ENCODE assay signal across 31 mouse cellular contexts in the genomic region with DNA sequence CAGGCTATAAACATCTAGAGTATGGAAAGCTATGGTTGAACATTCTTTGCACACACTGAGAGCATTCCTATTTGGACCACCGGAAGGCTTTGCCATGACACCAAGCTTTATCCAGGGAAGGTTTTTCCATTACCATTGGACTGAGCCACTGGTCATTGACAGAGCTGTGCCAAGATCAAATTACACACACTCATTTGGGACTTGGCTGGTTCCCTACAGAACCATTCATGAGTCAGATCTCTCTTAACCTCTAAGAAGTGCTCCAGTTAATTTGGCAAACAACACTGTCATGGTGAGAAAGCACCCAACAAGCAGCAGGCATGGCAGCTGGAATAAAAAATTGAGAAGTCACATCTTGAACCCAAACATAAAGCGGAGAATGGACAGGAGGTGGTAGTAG. TPM values are rescaled to one million over a fixed set of nuclear protein-coding genes. Genes with fewer than 3 reads are reported as not detected.
A peak's percentile ranks its signal among the peaks of the same experiment; 100 is the strongest.
DNase-seq lines count a peak whose midpoint lies in the region.
"Had no signal": no experiment of that assay in that cellular context is flagged by ENCODE, and none has a peak within 500 bp of the region (broad histone marks: within the 10 kb centered on the region; RNA-seq: fewer than 3 reads in every experiment).

No protein-coding gene starts in this region.

- no peaks in the 10 kb centered on the region for H3K36me3 ChIP-seq in embryonic facial prominence, embryonic 10.5 days (replicated peaks)
- H3K36me3 ChIP-seq: embryonic facial prominence, embryonic 12.5 days; forebrain, embryonic 12.5 days; G1E had no signal

- H3K27ac ChIP-seq in embryonic facial prominence, embryonic 10.5 days (replicated peaks): no peak overlapping the region
- H3K27ac ChIP-seq: embryonic facial prominence, embryonic 12.5 days; forebrain, embryonic 12.5 days had no signal

- peak; percentile 48 for DNase-seq in heart, adult 11 months
- no peak for DNase-seq in heart, adult 18-20 months
- peak; percentile 67 for DNase-seq in Muller cell, postnatal 12 days (ENCODE audit: inconsistent ontology term)
- peak; percentile 21 for DNase-seq in adipocyte (ENCODE audit: low spot score)
- DNase-seq in embryonic facial prominence, embryonic 10.5 days (ENCODE audit: low spot score): no peak
- DNase-seq in spleen, adult 18-20 months: no peak
- DNase-seq: adrenal gland, adult 2 months; adrenal gland, postnatal 10 days; adrenal gland, postnatal 25 days; B cell, adult 2 months; cerebellum, adult 11 months; cerebellum, adult 18-20 months; cerebellum, adult 8-10 months; cerebellum, adult 9-11 months; cerebellum, postnatal 14 days; cerebellum, postnatal 36 days; embryo, embryonic 11 days had no signal

- peaks cover 21% of the 10 kb centered on the region; the same call in 1 of the 2 replicates for H3K9me3 ChIP-seq in embryonic facial prominence, embryonic 10.5 days
- H3K9me3 ChIP-seq: embryonic facial prominence, embryonic 12.5 days; G1E had no signal

- H3K4me3 ChIP-seq in embryonic facial prominence, embryonic 10.5 days: no peak overlapping the region
- H3K4me3 ChIP-seq: embryonic facial prominence, embryonic 12.5 days; forebrain, embryonic 12.5 days had no signal

- H3K27me3 ChIP-seq in embryonic facial prominence, embryonic 10.5 days (replicated peaks; ENCODE audit: low read depth, poor library complexity, severe bottlenecking): no peaks in the 10 kb centered on the region
- H3K27me3 ChIP-seq: embryonic facial prominence, embryonic 12.5 days; forebrain, embryonic 12.5 days; Patski had no signal

- whole genome bisulfite sequencing in embryonic facial prominence, embryonic 10.5 days: 95% methylated on average over 2 of the region's 2 CpGs

- no peaks in the 10 kb centered on the region for H3K4me1 ChIP-seq in embryonic facial prominence, embryonic 10.5 days
- H3K4me1 ChIP-seq: embryonic facial prominence, embryonic 12.5 days; forebrain, embryonic 12.5 days had no signal

RNA-seq across cellular contexts. Expression of a gene that starts 0.7 kb away (rescaled TPM):
- not detected for total RNA-seq in heart, adult 18-20 months (2021)
- not detected in 2 replicates for polyA plus RNA-seq in embryonic facial prominence, embryonic 10.5 days (2016; fragmentation: Nextera tagmentation; extraction: Ambion mirVana)
- total RNA-seq: adrenal gland, adult 2 months; adrenal gland, postnatal 10 days; adrenal gland, postnatal 25 days; adrenal gland, postnatal 4 days; CH12.LX; common myeloid progenitor, adult 5-6 weeks had no signal
- polyA plus RNA-seq: activated CD4-positive, CD25-positive, alpha-beta regulatory T cell, adult 4 months; adrenal gland, adult 2 months; brain, embryonic 14.5 days; CD4-positive, CD25-positive, alpha-beta regulatory T cell, adult 4 months; embryonic facial prominence, embryonic 12.5 days; embryonic facial prominence, embryonic 14.5 days; forebrain, embryonic 12.5 days; forebrain, embryonic 14.5 days; forebrain, embryonic 16.5 days; frontal cortex, adult 2 months; G1E; Patski had no signal

RNA-seq across cellular contexts. Expression of a gene that starts 21.8 kb away (rescaled TPM):
- total RNA-seq in heart, adult 18-20 months (2021): not detected
- polyA plus RNA-seq in embryonic facial prominence, embryonic 10.5 days (2016; fragmentation: Nextera tagmentation; extraction: Ambion mirVana): not detected in 2 replicates
- total RNA-seq: adrenal gland, adult 2 months; adrenal gland, postnatal 10 days; adrenal gland, postnatal 25 days; adrenal gland, postnatal 4 days; CH12.LX; common myeloid progenitor, adult 5-6 weeks had no signal
- polyA plus RNA-seq: activated CD4-positive, CD25-positive, alpha-beta regulatory T cell, adult 4 months; adrenal gland, adult 2 months; brain, embryonic 14.5 days; CD4-positive, CD25-positive, alpha-beta regulatory T cell, adult 4 months; embryonic facial prominence, embryonic 12.5 days; forebrain, embryonic 12.5 days; forebrain, embryonic 14.5 days; forebrain, embryonic 16.5 days; frontal cortex, adult 2 months; G1E; Patski had no signal

RNA-seq across cellular contexts. Expression of a gene that starts 22.3 kb away (rescaled TPM):
- not detected for total RNA-seq in heart, adult 18-20 months (2021)
- not detected in 2 replicates for polyA plus RNA-seq in embryonic facial prominence, embryonic 10.5 days (2016; fragmentation: Nextera tagmentation; extraction: Ambion mirVana)
- total RNA-seq: adrenal gland, adult 2 months; adrenal gland, postnatal 10 days; adrenal gland, postnatal 25 days; adrenal gland, postnatal 4 days; CH12.LX; common myeloid progenitor, adult 5-6 weeks had no signal
- polyA plus RNA-seq: activated CD4-positive, CD25-positive, alpha-beta regulatory T cell, adult 4 months; adrenal gland, adult 2 months; brain, embryonic 14.5 days; CD4-positive, CD25-positive, alpha-beta regulatory T cell, adult 4 months; embryonic facial prominence, embryonic 12.5 days; embryonic facial prominence, embryonic 14.5 days; forebrain, embryonic 12.5 days; forebrain, embryonic 14.5 days; forebrain, embryonic 16.5 days; frontal cortex, adult 2 months; G1E; Patski had no signal

Comparison
In these comparisons a context has a peak if more than half of its experiments do, and no peak if none do; other contexts are left out.
1. DNase-seq: peak in heart, adult 11 months (single experiment), Muller cell, postnatal 12 days (single experiment) and adipocyte (single experiment); none in heart, adult 18-20 months (0 of 2), embryonic facial prominence, embryonic 10.5 days (single experiment) and spleen, adult 18-20 months (0 of 2).